Mouse (Mus musculus): ENCODE measurements around the gene Opn1mw.
A peak's percentile ranks its signal among the peaks of the same experiment; 100 is the strongest.
"Not testable (repeated sequence)": the region's sequence is repeated elsewhere in the genome, so short reads cannot be mapped to it uniquely, and the experiment has no call there.

Opn1mw gene

DNA sequence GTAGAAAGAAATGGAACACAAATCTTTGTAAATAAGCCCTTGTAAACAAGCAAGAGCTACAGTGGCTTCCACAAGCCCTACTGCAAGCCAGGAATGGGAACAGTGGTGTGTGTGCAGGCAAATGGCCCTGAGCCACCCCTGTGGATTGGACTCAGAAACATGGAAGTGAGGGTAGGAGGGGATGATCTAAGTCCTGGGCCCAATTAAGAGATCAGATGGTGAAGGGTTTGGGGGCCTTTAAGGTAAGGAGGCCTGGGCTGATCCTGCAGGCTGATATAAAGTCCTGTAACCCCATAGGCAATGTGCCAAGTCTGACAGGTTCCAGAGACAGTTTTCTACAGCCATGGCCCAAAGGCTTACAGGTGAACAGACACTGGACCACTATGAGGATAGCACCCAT lies at the start of gene Opn1mw:
TSS of gene Opn1mw (plus strand) at position 301 of the 400 bp plus-strand sequence.
- no peak for DNase-seq (ENCODE audit: low spot score)

DNA sequence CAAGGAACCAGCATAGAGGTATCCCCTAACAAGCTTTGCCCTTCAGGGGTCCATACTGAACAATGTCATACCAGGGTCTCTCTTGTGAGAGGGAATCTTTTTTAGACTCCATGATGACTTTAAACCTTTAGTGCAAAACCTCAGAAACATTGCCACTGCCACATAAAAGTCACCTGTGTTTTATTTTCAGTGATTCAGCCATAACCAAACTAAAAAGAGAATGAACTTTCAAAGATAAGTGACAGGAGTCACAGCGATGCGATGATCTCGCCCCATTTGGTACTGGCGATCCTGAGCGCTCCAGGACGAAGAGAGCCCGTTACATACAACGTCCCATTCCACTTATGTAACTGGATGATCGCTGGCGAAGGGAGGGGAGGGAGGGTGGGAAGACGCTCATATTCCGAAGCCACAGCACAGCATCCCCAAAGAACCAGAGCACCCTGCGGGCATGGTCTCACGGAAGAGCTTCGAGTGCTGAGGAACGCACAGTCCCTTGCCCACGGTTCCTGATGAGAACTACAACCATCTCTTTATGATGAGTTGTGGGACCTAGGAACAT lies 42.9 kb upstream of the Opn1mw start:
- no peak for DNase-seq (ENCODE audit: low spot score)

DNA sequence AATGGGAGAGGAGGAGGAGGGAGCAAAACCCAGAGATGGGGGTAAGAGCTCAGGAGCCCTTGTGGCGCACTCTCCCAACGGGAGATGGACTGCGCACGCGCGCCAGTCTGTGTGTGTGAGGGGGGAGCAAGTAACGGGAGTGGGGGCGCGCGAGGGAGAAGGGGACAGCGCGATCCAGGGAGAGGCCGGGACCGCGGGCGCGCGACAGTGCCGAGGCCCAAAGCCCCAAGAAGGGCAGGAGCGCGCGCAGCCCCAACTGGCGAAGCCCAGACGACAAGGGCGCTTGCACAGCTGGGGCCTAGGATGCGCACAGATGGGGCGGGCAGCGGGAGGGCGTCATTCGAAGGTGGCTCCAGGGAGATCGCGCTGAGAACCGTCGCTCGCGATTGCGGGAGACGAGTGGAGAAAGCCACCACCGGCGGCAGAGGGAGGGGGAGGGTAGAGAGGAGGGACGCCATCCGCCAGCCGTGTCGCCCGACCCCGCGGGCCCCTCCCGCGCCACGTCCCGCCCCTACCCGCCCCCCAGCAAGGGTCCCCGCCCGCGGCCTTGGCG lies 42.2 kb upstream of the Opn1mw start:
- peak; percentile 55 for DNase-seq (ENCODE audit: low spot score)

GRCm38 (mm10) chrX:74085601-74086038 lies 41.6 kb upstream of the Opn1mw start:
- peak; percentile 83 for DNase-seq (ENCODE audit: low spot score)

DNA sequence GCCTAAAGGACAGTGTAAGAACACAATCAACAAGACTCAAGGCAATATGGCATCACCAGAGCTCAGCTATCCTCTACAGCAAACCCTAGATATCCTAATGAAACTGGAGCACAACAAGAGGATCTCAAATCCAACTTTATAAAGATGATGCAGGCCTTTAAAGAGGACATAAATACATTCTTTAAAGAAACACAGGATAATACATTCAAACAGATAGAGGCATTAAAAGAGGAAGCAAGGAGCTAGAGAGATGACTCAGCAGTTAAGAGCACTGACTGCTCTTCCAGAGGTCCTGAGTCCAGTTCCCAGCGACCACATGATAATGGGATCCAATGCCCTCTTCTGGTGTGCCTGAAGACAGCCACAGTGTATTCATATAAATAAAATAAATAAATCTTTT lies 32.1 kb upstream of the Opn1mw start:
- no peak for DNase-seq (ENCODE audit: low spot score)

DNA sequence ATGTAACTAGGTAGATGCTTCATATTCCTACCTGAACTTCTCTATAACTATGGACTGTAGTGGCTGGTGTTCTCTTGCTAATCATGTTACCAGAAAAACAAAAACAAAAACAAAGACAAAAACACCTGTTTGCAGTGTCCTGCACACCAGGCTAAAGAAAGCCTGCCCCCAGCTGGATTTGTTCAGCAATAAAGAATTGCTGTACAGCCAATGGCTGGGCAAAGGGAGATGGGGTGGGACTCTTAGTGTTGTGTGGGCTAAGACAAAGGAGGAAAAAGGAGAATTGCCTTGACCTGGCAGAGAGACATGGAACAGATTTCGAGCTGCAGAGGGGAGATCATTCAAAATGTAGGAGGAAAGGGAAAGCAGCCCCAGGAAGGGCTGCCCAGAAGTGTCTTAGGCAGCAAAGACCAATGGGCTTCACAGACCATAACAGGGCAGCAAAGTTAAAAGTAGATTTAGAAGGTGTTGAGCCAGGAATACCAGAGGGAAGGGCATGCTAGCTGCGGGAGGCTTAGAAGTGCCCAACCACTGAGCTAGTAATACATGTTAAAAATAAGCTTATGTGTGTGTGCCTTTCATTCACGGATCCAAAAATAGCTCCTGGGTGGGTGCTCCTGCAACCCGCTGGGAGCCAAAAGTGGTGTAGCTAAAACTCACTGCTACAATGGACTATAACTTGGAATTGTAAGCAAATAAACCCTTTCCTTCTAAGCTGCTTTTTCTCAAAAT lies 23.6 kb upstream of the Opn1mw start:
- no peak for DNase-seq (ENCODE audit: low spot score)

- no peak for DNase-seq (ENCODE audit: low spot score)
These were observed 21.3 kb upstream of the Opn1mw start for GRCm38 (mm10) chrX:74105916-74106315.

DNA sequence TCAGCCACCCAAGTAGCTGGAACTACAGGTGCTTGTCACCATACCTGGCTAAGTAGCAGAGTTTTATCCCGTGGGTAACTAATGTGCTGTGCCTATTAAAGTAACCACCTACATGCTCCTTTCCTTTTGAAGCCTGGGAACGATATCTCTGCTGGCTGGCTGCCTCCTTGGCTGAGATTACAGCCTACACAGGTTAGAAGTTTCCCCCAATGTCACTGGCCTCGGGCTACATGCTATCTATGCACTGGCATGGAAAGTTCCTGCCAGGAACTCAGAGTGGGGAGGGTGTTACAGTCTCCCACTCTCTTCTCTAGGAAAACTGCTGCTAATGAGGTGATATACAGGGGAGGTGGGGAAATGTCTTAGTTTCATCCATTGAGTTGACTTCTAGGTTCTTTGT lies 18.5 kb upstream of the Opn1mw start:
- no peak for DNase-seq (ENCODE audit: low spot score)

DNA sequence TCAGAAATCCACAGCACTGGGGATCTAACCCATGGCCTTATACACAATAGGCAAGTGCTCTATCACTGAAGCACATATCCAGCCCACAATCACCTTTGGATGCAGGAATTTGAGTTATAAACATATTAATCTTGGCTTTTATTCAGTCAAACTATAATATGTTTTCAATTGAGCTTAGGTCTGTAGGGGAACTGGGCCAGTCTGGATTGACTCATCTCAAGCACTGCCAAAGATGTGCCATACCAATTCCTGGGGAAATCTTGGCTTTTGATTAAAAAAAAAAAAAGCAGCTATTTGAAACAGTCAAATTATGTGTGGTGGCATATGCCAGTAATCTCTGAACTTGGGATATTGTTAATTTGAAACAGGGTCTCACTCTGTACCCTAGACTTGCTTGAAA lies 13.2 kb upstream of the Opn1mw start:
- DNase-seq (ENCODE audit: low spot score) = no peak

DNA sequence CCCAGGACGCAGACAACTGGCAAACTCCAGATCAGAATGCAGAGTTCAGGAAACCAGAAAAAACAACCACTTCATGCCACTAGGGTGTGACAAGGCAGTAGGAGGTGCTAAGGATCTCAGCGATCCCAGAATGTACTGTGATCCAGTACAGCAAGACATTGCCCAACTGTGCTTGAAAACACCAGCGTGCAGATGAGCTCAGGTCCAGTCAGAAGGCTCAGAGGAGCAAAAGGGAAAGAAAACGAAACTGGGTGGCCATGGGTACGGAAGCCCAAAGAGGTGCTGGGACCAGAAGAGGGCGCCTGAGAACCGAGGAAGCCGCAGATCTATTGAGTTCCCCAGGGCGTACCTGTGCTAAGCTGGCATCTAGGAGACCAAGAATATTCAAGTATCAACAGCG lies 11.8 kb upstream of the Opn1mw start:
- peak; percentile 45 for DNase-seq (ENCODE audit: low spot score)

DNA sequence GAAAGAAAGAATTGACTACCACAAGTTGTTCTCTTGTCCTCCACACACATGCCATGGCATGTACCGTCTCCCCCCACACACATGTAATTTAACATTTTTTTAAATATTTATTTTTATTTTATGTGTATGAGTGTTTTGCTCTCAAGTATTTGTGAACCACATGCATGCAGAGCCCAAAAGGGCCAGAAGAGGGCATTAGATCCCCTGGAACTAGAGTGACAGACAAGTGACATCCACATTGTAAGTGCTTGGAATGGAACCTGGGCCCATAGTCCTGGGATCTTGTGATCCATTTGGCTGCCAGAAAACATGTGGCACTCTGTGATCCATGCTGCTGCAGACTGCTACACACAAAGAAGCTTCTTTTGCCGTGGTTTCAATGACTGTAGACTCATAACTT lies 2.3 kb upstream of the Opn1mw start:
- DNase-seq (ENCODE audit: low spot score) = no peak

- DNase-seq (ENCODE audit: low spot score) = not testable (repeated sequence)
These were observed 8.0 kb downstream of the Opn1mw start, which contains the start of gene Mecp2 for GRCm38 (mm10) chrX:74135263-74135662. TSS of gene Mecp2 (minus strand) at chrX:74135363.

GRCm38 (mm10) chrX:74167738-74168137 lies 40.5 kb downstream of the Opn1mw start, which contains the start of gene Tex28:
TSS of gene Tex28 (minus strand) at chrX:74167838.
- DNase-seq (ENCODE audit: low spot score) = no peak

- no peak for DNase-seq (ENCODE audit: low spot score)
These were observed 49.7 kb downstream of the Opn1mw start, which contains the start of gene Tktl1 for GRCm38 (mm10) chrX:74176959-74177358. TSS of gene Tktl1 (plus strand) at chrX:74177259.
